Mouse (Mus musculus) C2C12 (cell line): ENCODE results near the gene Slc35a5.

Source experiments
- CEBPB ChIP-seq: IDR thresholded peaks from one replicate; pipeline ENCODE4 v1.6.1; 2011; ENCODE audit warnings: low read depth, mild to moderate bottlenecking, control low read depth, moderate library complexity
- CTCF ChIP-seq: IDR thresholded peaks from one replicate; pipeline ENCODE4 v1.5.1; 2011; ENCODE audit not compliant: control insufficient read depth, insufficient read depth, insufficient read length

DNA sequence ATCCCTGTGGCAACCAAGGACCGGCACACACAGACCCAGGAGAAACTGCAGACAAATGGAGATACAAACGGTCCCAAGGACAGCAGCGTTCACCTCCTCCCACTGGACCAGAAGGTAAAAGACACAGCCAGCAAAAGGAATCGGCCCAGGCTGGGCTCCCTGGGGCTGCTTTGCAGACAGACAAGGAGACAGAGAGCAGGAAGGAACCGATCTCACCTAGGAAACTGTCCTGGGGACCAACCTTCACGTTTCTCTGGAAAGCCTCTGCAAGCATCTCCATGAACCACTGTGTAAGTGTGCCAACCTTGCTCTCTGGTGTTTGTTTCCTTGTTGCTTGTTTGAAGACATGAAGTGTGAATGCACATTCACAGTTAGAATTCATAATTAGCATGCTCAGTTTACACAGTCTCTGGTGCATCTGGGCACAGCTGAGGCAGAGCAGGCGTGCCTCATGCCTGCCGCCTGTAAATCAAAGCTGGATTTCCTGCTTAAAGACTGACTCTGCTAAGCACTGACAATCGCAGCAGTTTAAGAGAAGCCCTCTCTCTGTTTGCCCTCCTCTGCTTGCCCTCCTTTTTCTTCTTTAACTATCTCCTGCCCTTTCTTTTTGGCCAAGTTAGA is 64.3 kb downstream of the Slc35a5 start:
- TF ChIP-seq CTCF (no peak), CEBPB (no peak)
